In the genomic region with DNA sequence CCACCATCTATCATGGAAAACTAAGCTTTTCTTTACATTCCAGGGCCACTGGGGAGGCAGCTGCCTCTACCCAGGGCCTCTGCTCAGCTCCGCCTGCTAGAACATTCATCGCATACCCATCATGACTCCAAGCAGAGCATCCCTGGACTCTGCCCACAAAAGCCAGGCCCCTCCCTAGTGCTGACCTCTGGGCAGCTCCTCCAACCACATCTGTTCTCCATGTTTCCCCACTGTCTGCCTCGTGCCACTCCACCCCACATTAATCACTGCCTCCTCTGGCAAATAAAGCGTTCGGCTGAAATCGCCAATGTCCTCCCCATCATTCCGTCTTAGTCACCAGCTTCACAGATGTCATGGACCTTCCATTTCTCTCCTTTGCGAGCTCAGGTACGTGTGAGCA, we compare ENCODE assay signal across 14 mouse cellular contexts.
DNase-seq lines count a peak whose midpoint lies in the region; ATAC-seq lines count a peak whose summit lies in the region.
"Had no signal": no experiment of that assay in that cellular context is flagged by ENCODE, and none has a peak within 500 bp of the region (broad histone marks: within the 10 kb centered on the region; RNA-seq: fewer than 3 reads in every experiment).

No protein-coding gene starts in this region.

- no peak overlapping the region for H3K27ac ChIP-seq in kidney, embryonic 15.5 days
- H3K27ac ChIP-seq in limb, embryonic 15.5 days: peak overlapping the region; percentile 17; the same call in 1 of the 2 replicates
- H3K27ac ChIP-seq: limb, embryonic 12.5 days had no signal

- peak; percentile 71 for ATAC-seq in kidney, embryonic 15.5 days (replicated peaks; ENCODE audit: low FRiP score)
- no peak for ATAC-seq in limb, embryonic 15.5 days (ENCODE audit: insufficient number of reproducible peaks, low FRiP score, low TSS enrichment, low read depth)
- ATAC-seq: intestine, embryonic 16.5 days had no signal

- no peak overlapping the region for H3K4me2 ChIP-seq in kidney, embryonic 15.5 days
- no peak overlapping the region for H3K4me2 ChIP-seq in limb, embryonic 15.5 days
- H3K4me2 ChIP-seq: limb, embryonic 12.5 days; lung, embryonic 14.5 days had no signal

- intact Hi-C loops in left cerebral cortex, postnatal 25 days (cut with DNase I): no loop called here

- H3K27me3 ChIP-seq in kidney, embryonic 15.5 days: no peaks in the 10 kb centered on the region
- H3K27me3 ChIP-seq in limb, embryonic 15.5 days: no peaks in the 10 kb centered on the region

- H3K4me1 ChIP-seq in kidney, embryonic 15.5 days: peaks cover 7% of the 10 kb centered on the region
- peaks cover 23% of the 10 kb centered on the region for H3K4me1 ChIP-seq in limb, embryonic 15.5 days

- no peaks in the 10 kb centered on the region for H3K36me3 ChIP-seq in kidney, embryonic 15.5 days
- H3K36me3 ChIP-seq in limb, embryonic 15.5 days: no peaks in the 10 kb centered on the region
- H3K36me3 ChIP-seq: limb, embryonic 12.5 days had no signal

- WGBS in kidney, embryonic 15.5 days: 38% methylated on average over 9 of the region's 9 CpGs
- 54% methylated on average over 9 of the region's 9 CpGs for WGBS in limb, embryonic 15.5 days

- DNase-seq in kidney, adult 11 months: no peak
- DNase-seq in 3T3-L1 (ENCODE audit: low read depth, low spot score) (peak; percentile 77), NIH3T3 (ENCODE audit: low read depth) (peak; percentile 55)
- no peak for DNase-seq in left cerebral cortex, postnatal 25 days (ENCODE audit: low spot score in 2 of 2)
- no peak for DNase-seq in ovary, postnatal 36 days (ENCODE audit: low spot score)
- DNase-seq: adrenal gland, adult 2 months; cerebellum, adult 18-20 months; lung, embryonic 14.5 days; right cerebral cortex, postnatal 14 days; thymus, adult 2 months had no signal

- no peak overlapping the region for H3K4me3 ChIP-seq in kidney, embryonic 15.5 days (replicated peaks)
- H3K4me3 ChIP-seq in limb, embryonic 15.5 days: no peak overlapping the region
- H3K4me3 ChIP-seq: limb, embryonic 12.5 days had no signal

- no peaks in the 10 kb centered on the region for H3K9me3 ChIP-seq in kidney, embryonic 15.5 days (replicated peaks)
- no peaks in the 10 kb centered on the region for H3K9me3 ChIP-seq in limb, embryonic 15.5 days
- H3K9me3 ChIP-seq: limb, embryonic 12.5 days had no signal

- no peak overlapping the region for H3K9ac ChIP-seq in kidney, embryonic 15.5 days
- no peak overlapping the region for H3K9ac ChIP-seq in limb, embryonic 15.5 days
- H3K9ac ChIP-seq: limb, embryonic 12.5 days; lung, embryonic 14.5 days had no signal

Comparison
In these comparisons a context has a peak if more than half of its experiments do, and no peak if none do; other contexts are left out.
1. DNase-seq: peak in 3T3-L1 (single experiment) and NIH3T3 (single experiment); none in kidney, adult 11 months (single experiment), left cerebral cortex, postnatal 25 days (0 of 2) and ovary, postnatal 36 days (single experiment).